Mouse (Mus musculus) stomach, embryonic 16.5 days (tissue): ENCODE measurements around the gene Nrip1. TPM values are rescaled to one million over a fixed set of nuclear protein-coding genes. Genes with fewer than 3 reads are reported as not detected.

ENCODE experiments used
- ATAC-seq: fragments of 200-750 bp; cut with Nextera tagmentation; 2 replicates; pipeline ENCODE4 v1.8.0; 2017; ENCODE audit warnings: moderate number of reproducible peaks, moderate TSS enrichment; ENCODE audit not compliant: insufficient read depth, low FRiP score
- H3K27ac ChIP-seq: fragments of 300-500 bp; sonication (generic); 2 replicates; pipeline ENCODE4 v1.5.1; 2014; ENCODE audit warnings: low read length
- H3K27me3 ChIP-seq: fragments of 300-500 bp; sonication (generic); 2 replicates; pipeline ENCODE4 v1.6.1; 2014; ENCODE audit warnings: low read length, control low read depth, mixed read lengths; ENCODE audit not compliant: control insufficient read depth, insufficient read depth
- H3K36me3 ChIP-seq: fragments of 300-500 bp; sonication (generic); 2 replicates; pipeline ENCODE4 v1.6.1; 2014; ENCODE audit warnings: low read length; ENCODE audit not compliant: control insufficient read depth, insufficient read depth
- H3K4me1 ChIP-seq: fragments of 300-500 bp; sonication (generic); 2 replicates; pipeline ENCODE4 v1.6.1; 2014; ENCODE audit warnings: low read length, control low read depth, mixed read lengths; ENCODE audit not compliant: control insufficient read depth, insufficient read depth
- H3K4me2 ChIP-seq: fragments of 300-500 bp; sonication (generic); 2 replicates; pipeline ENCODE4 v1.6.1; 2014; ENCODE audit warnings: low read depth, low read length, mixed read lengths
- H3K4me3 ChIP-seq: fragments of 300-500 bp; sonication (generic); replicated peaks from 2 replicates; pipeline ENCODE4 v1.5.1; 2014; ENCODE audit warnings: mild to moderate bottlenecking, low read length
- H3K9ac ChIP-seq: fragments of 300-500 bp; sonication (generic); 2 replicates; pipeline ENCODE4 v1.6.1; 2014; ENCODE audit warnings: low read length
- H3K9me3 ChIP-seq: fragments of 300-500 bp; sonication (generic); replicated peaks from 2 replicates; pipeline ENCODE4 v1.6.1; 2016; ENCODE audit warnings: low read length, control low read depth; ENCODE audit not compliant: control insufficient read depth
- WGBS: fragments of 180-500 bp; shearing (Covaris S2); extraction: QIAGEN DNeasy Blood & Tissue Kit; methylation state at CpG from one replicate; pipeline ENCODE4 v1.1.7; 2014; 5-methylcytosine and 5-hydroxymethylcytosine counted together
- polyA plus RNA-seq: library from polyadenylated mRNA; unstranded; fragments of >200 nt; fragmentation: Nextera tagmentation; extraction: Ambion mirVana; gene quantifications from 2 replicates; pipeline ENCODE4 v1.2.1, GENCODE M21; 2015

Nrip1 gene
- polyA plus RNA-seq, 1 experiment from 2014 or later, result 34.8 TPM

GRCm38 (mm10) chr16:76344761-76345368 lies 28.8 kb downstream of the Nrip1 start:
- WGBS, result 73% methylated on average over 3 of the region's 3 CpGs
- H3K4me3 ChIP-seq, result no peak overlapping the region
- H3K36me3 ChIP-seq, result no peaks in the 10 kb centered on the region
- H3K27ac ChIP-seq, result no peak overlapping the region
- no peak for ATAC-seq
- H3K9ac ChIP-seq, result no peak overlapping the region
- H3K27me3 ChIP-seq, result no peaks in the 10 kb centered on the region
- H3K9me3 ChIP-seq, result 0 out of 2 replicates have a peak, but pooled peaks cover 7% of the 10 kb centered on the region
- no peak overlapping the region for H3K4me2 ChIP-seq
- no peaks in the 10 kb centered on the region for H3K4me1 ChIP-seq

- Histone ChIP-seq H3K36me3 (no peaks in the 10 kb centered on the region), H3K4me1 (no peaks in the 10 kb centered on the region)
- 95% methylated on average over 2 of the region's 2 CpGs for WGBS
Measured at GRCm38 (mm10) chr16:76344030-76344429, 29.6 kb downstream of the Nrip1 start.

GRCm38 (mm10) chr16:76341636-76342035 lies 32.0 kb downstream of the Nrip1 start:
- WGBS, result 67% methylated on average over 8 of the region's 8 CpGs
- no peak for ATAC-seq

More at GRCm38 (mm10) chr16:76344030-76344429, 29.6 kb downstream of the Nrip1 start:
- no peak overlapping the region for H3K27ac ChIP-seq
- no peak for ATAC-seq
- 0 out of 2 replicates have a peak, but pooled peaks cover 7% of the 10 kb centered on the region for H3K9me3 ChIP-seq
- H3K4me3 ChIP-seq, result no peak overlapping the region
- H3K27me3 ChIP-seq, result no peaks in the 10 kb centered on the region
- H3K4me2 ChIP-seq, result no peak overlapping the region
- no peak overlapping the region for H3K9ac ChIP-seq

GRCm38 (mm10) chr16:76339256-76339655 lies 34.4 kb downstream of the Nrip1 start:
- no peaks in the 10 kb centered on the region for H3K36me3 ChIP-seq
- H3K4me3 ChIP-seq, result no peak overlapping the region
- H3K4me2 ChIP-seq, result no peak overlapping the region
- no peaks in the 10 kb centered on the region for H3K27me3 ChIP-seq
- no peaks in the 10 kb centered on the region for H3K4me1 ChIP-seq
- no peak overlapping the region for H3K27ac ChIP-seq
- WGBS, result 72% methylated on average over 10 of the region's 10 CpGs
- H3K9me3 ChIP-seq, result peaks cover 10% of the 10 kb centered on the region; the same call in 1 of the 2 replicates
- H3K9ac ChIP-seq, result no peak overlapping the region
- no peak for ATAC-seq

More at GRCm38 (mm10) chr16:76341636-76342035, 32.0 kb downstream of the Nrip1 start:
- no peak overlapping the region for H3K9ac ChIP-seq
- H3K27me3 ChIP-seq, result no peaks in the 10 kb centered on the region
- no peak overlapping the region for H3K4me2 ChIP-seq
- H3K4me1 ChIP-seq, result no peaks in the 10 kb centered on the region
- no peak overlapping the region for H3K4me3 ChIP-seq
- H3K9me3 ChIP-seq, result peaks cover 10% of the 10 kb centered on the region; the same call in 1 of the 2 replicates
- no peak overlapping the region for H3K27ac ChIP-seq
- no peaks in the 10 kb centered on the region for H3K36me3 ChIP-seq

- no peaks in the 10 kb centered on the region for H3K27me3 ChIP-seq
- H3K4me2 ChIP-seq, result no peak overlapping the region
- H3K36me3 ChIP-seq, result no peaks in the 10 kb centered on the region
- peaks cover 5% of the 10 kb centered on the region; the same call in 1 of the 2 replicates for H3K9me3 ChIP-seq
- no peak overlapping the region for H3K27ac ChIP-seq
- no peaks in the 10 kb centered on the region; the same call in none of the 2 replicates for H3K4me1 ChIP-seq
- H3K4me3 ChIP-seq, result no peak overlapping the region
- ATAC-seq, result no peak
- no peak overlapping the region for H3K9ac ChIP-seq
- WGBS, result 86% methylated on average over 7 of the region's 7 CpGs
Measured at GRCm38 (mm10) chr16:76337351-76337750, 36.3 kb downstream of the Nrip1 start.

GRCm38 (mm10) chr16:76336932-76337331 lies 36.7 kb downstream of the Nrip1 start:
- H3K9ac ChIP-seq, result no peak overlapping the region
- ATAC-seq, result no peak
- H3K4me2 ChIP-seq, result no peak overlapping the region
- H3K9me3 ChIP-seq, result peaks cover 5% of the 10 kb centered on the region; the same call in 1 of the 2 replicates
- no peaks in the 10 kb centered on the region for H3K36me3 ChIP-seq
- H3K27me3 ChIP-seq, result no peaks in the 10 kb centered on the region
- H3K4me3 ChIP-seq, result no peak overlapping the region
- WGBS, result 89% methylated on average over 11 of the region's 11 CpGs
- no peak overlapping the region for H3K27ac ChIP-seq
- H3K4me1 ChIP-seq, result peaks cover 3% of the 10 kb centered on the region

GRCm38 (mm10) chr16:76335913-76336312 lies 37.7 kb downstream of the Nrip1 start:
- Histone ChIP-seq H3K36me3 (no peaks in the 10 kb centered on the region), H3K27ac (no peak overlapping the region), H3K4me2 (no peak overlapping the region), H3K9me3 (peaks cover 5% of the 10 kb centered on the region; the same call in 1 of the 2 replicates), H3K4me3 (no peak overlapping the region), H3K4me1 (peaks cover 3% of the 10 kb centered on the region), H3K9ac (no peak overlapping the region), H3K27me3 (no peaks in the 10 kb centered on the region)
- no peak for ATAC-seq
- WGBS, result 81% methylated on average over 6 of the region's 6 CpGs

GRCm38 (mm10) chr16:76332127-76332526 lies 41.5 kb downstream of the Nrip1 start:
- H3K9ac ChIP-seq, result no peak overlapping the region
- H3K4me3 ChIP-seq, result no peak overlapping the region
- no peaks in the 10 kb centered on the region for H3K36me3 ChIP-seq
- no peaks in the 10 kb centered on the region for H3K27me3 ChIP-seq
- peaks cover 3% of the 10 kb centered on the region for H3K4me1 ChIP-seq
- ATAC-seq, result no peak
- 39% methylated on average over 7 of the region's 7 CpGs for WGBS
- H3K4me2 ChIP-seq, result no peak overlapping the region
- peaks cover 5% of the 10 kb centered on the region; the same call in 1 of the 2 replicates for H3K9me3 ChIP-seq
- no peak overlapping the region for H3K27ac ChIP-seq

GRCm38 (mm10) chr16:76331231-76331630 lies 42.4 kb downstream of the Nrip1 start:
- Histone ChIP-seq H3K36me3 (no peaks in the 10 kb centered on the region), H3K27ac (no peak overlapping the region), H3K4me2 (no peak overlapping the region), H3K4me1 (peaks cover 9% of the 10 kb centered on the region), H3K9ac (no peak overlapping the region), H3K27me3 (no peaks in the 10 kb centered on the region), H3K4me3 (no peak overlapping the region), H3K9me3 (no peaks in the 10 kb centered on the region)
- no peak for ATAC-seq
- 82% methylated on average over 7 of the region's 7 CpGs for WGBS
